Comparison of ENCODE assay signal across 23 mouse cellular contexts in genomic region chr13:51152966-51153669, GRCm38 (mm10). TPM values are rescaled to one million over a fixed set of nuclear protein-coding genes. Genes with fewer than 3 reads are reported as not detected.
A peak's percentile ranks its signal among the peaks of the same experiment; 100 is the strongest.
DNase-seq lines count a peak whose midpoint lies in the region; ATAC-seq lines count a peak whose summit lies in the region.
"Had no signal": no experiment of that assay in that cellular context is flagged by ENCODE, and none has a peak within 500 bp of the region (broad histone marks: within the 10 kb centered on the region; RNA-seq: fewer than 3 reads in every experiment).

No protein-coding gene starts in this region.

- H3K9me3 ChIP-seq in kidney, embryonic 14.5 days (ENCODE audit: control insufficient read depth, low read length): no peaks in the 10 kb centered on the region
- H3K9me3 ChIP-seq in intestine, embryonic 14.5 days (ENCODE audit: control insufficient read depth, low read length): no peaks in the 10 kb centered on the region
- no peaks in the 10 kb centered on the region for H3K9me3 ChIP-seq in kidney, embryonic 16.5 days (ENCODE audit: low read length)
- H3K9me3 ChIP-seq in stomach, embryonic 16.5 days (replicated peaks; ENCODE audit: control insufficient read depth, low read length): no peaks in the 10 kb centered on the region
- H3K9me3 ChIP-seq in hindbrain, embryonic 13.5 days: no peaks in the 10 kb centered on the region
- H3K9me3 ChIP-seq: embryonic facial prominence, embryonic 10.5 days; forebrain, embryonic 12.5 days; heart, embryonic 15.5 days; limb, embryonic 13.5 days had no signal

- no peak for DNase-seq in kidney, postnatal 4 days
- DNase-seq in intestine, embryonic 14.5 days (ENCODE audit: low spot score): no peak
- DNase-seq in left cerebral cortex, adult 11 months (ENCODE audit: low spot score): no peak
- DNase-seq: B cell, adult 2 months; cerebellum, adult 2 months; gastrocnemius, postnatal 10 days; heart, adult 18-20 months; heart, postnatal 4 days; lung, embryonic 14.5 days; lung, postnatal 4 days; retina, postnatal 1 day; right cerebral cortex, postnatal 4 days; thymus, adult 18-20 months; thymus, postnatal 4 days had no signal

- H3K36me3 ChIP-seq in kidney, embryonic 14.5 days (ENCODE audit: control insufficient read depth, insufficient read depth, low read length): peaks cover 56% of the 10 kb centered on the region
- peaks cover 48% of the 10 kb centered on the region for H3K36me3 ChIP-seq in intestine, embryonic 14.5 days (ENCODE audit: control insufficient read depth, insufficient read depth, low read length)
- H3K36me3 ChIP-seq in kidney, embryonic 16.5 days (ENCODE audit: insufficient read depth, low read length): peaks cover 35% of the 10 kb centered on the region
- H3K36me3 ChIP-seq in stomach, embryonic 16.5 days (ENCODE audit: control insufficient read depth, insufficient read depth, low read length): peaks cover 5% of the 10 kb centered on the region; the same call in 1 of the 2 replicates
- H3K36me3 ChIP-seq in hindbrain, embryonic 13.5 days: peaks cover 44% of the 10 kb centered on the region

- ATAC-seq in kidney, embryonic 14.5 days (ENCODE audit: low FRiP score, low TSS enrichment): 0 out of 2 replicates have a peak, but pooled peaks have one; percentile 55
- peak; percentile 77 for ATAC-seq in intestine, embryonic 14.5 days (replicated peaks; ENCODE audit: low FRiP score, low TSS enrichment, low read depth)
- ATAC-seq in kidney, embryonic 16.5 days (ENCODE audit: low FRiP score, low TSS enrichment): peak; percentile 78
- peak; percentile 86 for ATAC-seq in stomach, embryonic 16.5 days (ENCODE audit: insufficient read depth, low FRiP score)
- ATAC-seq in hindbrain, embryonic 13.5 days (ENCODE audit: low FRiP score): no peak
- ATAC-seq: hindbrain, embryonic 16.5 days had no signal

- no peaks in the 10 kb centered on the region for H3K4me1 ChIP-seq in kidney, embryonic 14.5 days (ENCODE audit: control insufficient read depth, insufficient read depth, low read length)
- H3K4me1 ChIP-seq in intestine, embryonic 14.5 days (replicated peaks; ENCODE audit: control insufficient read depth, insufficient read depth, low read length): no peaks in the 10 kb centered on the region
- 0 out of 2 replicates have a peak, but pooled peaks cover 3% of the 10 kb centered on the region for H3K4me1 ChIP-seq in kidney, embryonic 16.5 days (ENCODE audit: insufficient read depth, low read length)
- peaks cover 3% of the 10 kb centered on the region; the same call in 1 of the 2 replicates for H3K4me1 ChIP-seq in stomach, embryonic 16.5 days (ENCODE audit: control insufficient read depth, insufficient read depth, low read length)
- H3K4me1 ChIP-seq in hindbrain, embryonic 13.5 days (replicated peaks): no peaks in the 10 kb centered on the region
- H3K4me1 ChIP-seq: embryonic facial prominence, embryonic 10.5 days; forebrain, embryonic 12.5 days; limb, embryonic 13.5 days had no signal

- 75% methylated on average over 4 of the region's 4 CpGs for WGBS in kidney, embryonic 14.5 days
- WGBS in intestine, embryonic 14.5 days: 72% methylated on average over 4 of the region's 4 CpGs
- 67% methylated on average over 4 of the region's 4 CpGs for WGBS in kidney, embryonic 16.5 days
- WGBS in stomach, embryonic 16.5 days: 70% methylated on average over 4 of the region's 4 CpGs
- 89% methylated on average over 4 of the region's 4 CpGs for WGBS in hindbrain, embryonic 13.5 days

- H3K9ac ChIP-seq in kidney, embryonic 14.5 days (ENCODE audit: low read depth, low read length): no peak overlapping the region
- H3K9ac ChIP-seq in intestine, embryonic 14.5 days (ENCODE audit: low read length): no peak overlapping the region
- no peak overlapping the region for H3K9ac ChIP-seq in kidney, embryonic 16.5 days (replicated peaks; ENCODE audit: low read length)
- H3K9ac ChIP-seq in stomach, embryonic 16.5 days (ENCODE audit: low read length): no peak overlapping the region
- H3K9ac ChIP-seq in hindbrain, embryonic 13.5 days: no peak overlapping the region
- H3K9ac ChIP-seq: forebrain, embryonic 12.5 days; heart, embryonic 15.5 days; limb, embryonic 13.5 days; lung, embryonic 14.5 days had no signal

- H3K4me2 ChIP-seq in kidney, embryonic 14.5 days (replicated peaks; ENCODE audit: low read depth, low read length): no peak overlapping the region
- no peak overlapping the region for H3K4me2 ChIP-seq in intestine, embryonic 14.5 days (ENCODE audit: low read length)
- H3K4me2 ChIP-seq in kidney, embryonic 16.5 days (replicated peaks; ENCODE audit: low read depth, low read length): no peak overlapping the region
- no peak overlapping the region for H3K4me2 ChIP-seq in stomach, embryonic 16.5 days (ENCODE audit: low read depth, low read length)
- no peak overlapping the region for H3K4me2 ChIP-seq in hindbrain, embryonic 13.5 days
- H3K4me2 ChIP-seq: forebrain, embryonic 12.5 days; heart, embryonic 15.5 days; limb, embryonic 13.5 days; lung, embryonic 14.5 days had no signal

- H3K27me3 ChIP-seq in kidney, embryonic 14.5 days (ENCODE audit: control insufficient read depth, insufficient read depth, low read length): no peaks in the 10 kb centered on the region
- H3K27me3 ChIP-seq in intestine, embryonic 14.5 days (replicated peaks; ENCODE audit: control insufficient read depth, insufficient read depth, low read length): no peaks in the 10 kb centered on the region
- H3K27me3 ChIP-seq in kidney, embryonic 16.5 days (ENCODE audit: insufficient read depth, low read length): no peaks in the 10 kb centered on the region
- H3K27me3 ChIP-seq in stomach, embryonic 16.5 days (ENCODE audit: control insufficient read depth, insufficient read depth, low read length): no peaks in the 10 kb centered on the region
- H3K27me3 ChIP-seq in hindbrain, embryonic 13.5 days: no peaks in the 10 kb centered on the region
- H3K27me3 ChIP-seq: forebrain, embryonic 12.5 days; heart, embryonic 15.5 days; limb, embryonic 13.5 days had no signal

- H3K4me3 ChIP-seq in kidney, embryonic 14.5 days (ENCODE audit: low read length): no peak overlapping the region
- H3K4me3 ChIP-seq in intestine, embryonic 14.5 days (ENCODE audit: low read depth, low read length): no peak overlapping the region
- no peak overlapping the region for H3K4me3 ChIP-seq in kidney, embryonic 16.5 days (ENCODE audit: low read length)
- no peak overlapping the region for H3K4me3 ChIP-seq in stomach, embryonic 16.5 days (replicated peaks; ENCODE audit: low read length)
- H3K4me3 ChIP-seq in hindbrain, embryonic 13.5 days: no peak overlapping the region
- H3K4me3 ChIP-seq: embryonic facial prominence, embryonic 10.5 days; forebrain, embryonic 12.5 days; heart, embryonic 15.5 days; limb, embryonic 13.5 days had no signal

- H3K27ac ChIP-seq in kidney, embryonic 14.5 days (ENCODE audit: low read depth, low read length): peak overlapping the region; percentile 43; the same call in 1 of the 2 replicates
- H3K27ac ChIP-seq in intestine, embryonic 14.5 days (ENCODE audit: low read depth): peak overlapping the region; percentile 27; the same call in 1 of the 2 replicates
- peak overlapping the region; percentile 80 for H3K27ac ChIP-seq in kidney, embryonic 16.5 days (ENCODE audit: low read length)
- peak overlapping the region; percentile 78 for H3K27ac ChIP-seq in stomach, embryonic 16.5 days (ENCODE audit: low read length)
- H3K27ac ChIP-seq in hindbrain, embryonic 13.5 days: no peak overlapping the region
- H3K27ac ChIP-seq: embryonic facial prominence, embryonic 10.5 days; forebrain, embryonic 12.5 days; heart, embryonic 15.5 days; limb, embryonic 13.5 days had no signal

RNA-seq across cellular contexts. Expression of gene Nxnl2, which starts 17.7 kb away (rescaled TPM):
- polyA plus RNA-seq in kidney, embryonic 14.5 days (2014; fragmentation: Nextera tagmentation; extraction: Ambion mirVana): 1.0 and 1.1 TPM in 2 replicates
- polyA plus RNA-seq in intestine, embryonic 14.5 days (2014; fragmentation: Nextera tagmentation; extraction: Ambion mirVana): 2.1 and 2.2 TPM in 2 replicates
- 1.1 and 1.2 TPM in 2 replicates for polyA plus RNA-seq in kidney, embryonic 16.5 days (2015; fragmentation: Nextera tagmentation; extraction: Ambion mirVana)
- 1.3 and 1.5 TPM in 2 replicates for polyA plus RNA-seq in stomach, embryonic 16.5 days (2015; fragmentation: Nextera tagmentation; extraction: Ambion mirVana)
- polyA plus RNA-seq in hindbrain, embryonic 13.5 days (2015; fragmentation: Nextera tagmentation; extraction: Ambion mirVana): 0.76 and 0.77 TPM in 2 replicates

RNA-seq across cellular contexts. Expression of gene Spin1, which starts 52.4 kb away (rescaled TPM):
- 65.8 and 107 TPM in 2 replicates for polyA plus RNA-seq in kidney, embryonic 14.5 days (2014; fragmentation: Nextera tagmentation; extraction: Ambion mirVana)
- 97.3 and 108 TPM in 2 replicates for polyA plus RNA-seq in intestine, embryonic 14.5 days (2014; fragmentation: Nextera tagmentation; extraction: Ambion mirVana)
- polyA plus RNA-seq in kidney, embryonic 16.5 days (2015; fragmentation: Nextera tagmentation; extraction: Ambion mirVana): 92.2 and 94.0 TPM in 2 replicates
- polyA plus RNA-seq in stomach, embryonic 16.5 days (2015; fragmentation: Nextera tagmentation; extraction: Ambion mirVana): 64.8 and 66.5 TPM in 2 replicates
- 132 and 133 TPM in 2 replicates for polyA plus RNA-seq in hindbrain, embryonic 13.5 days (2015; fragmentation: Nextera tagmentation; extraction: Ambion mirVana)
